Mouse (Mus musculus) brown adipose tissue, adult 24 weeks (tissue): ENCODE data around the gene Tma16. TPM values are rescaled to one million over a fixed set of nuclear protein-coding genes. Genes with fewer than 3 reads are reported as not detected.
A peak's percentile ranks its signal among the peaks of the same experiment; 100 is the strongest.

Experiments
- H3K27ac ChIP-seq: fragments of 200-500 bp; replicated peaks from 2 replicates; pipeline ENCODE4 v1.5.1; 2012; ENCODE audit warnings: low read depth, mild to moderate bottlenecking, low read length
- H3K4me1 ChIP-seq: fragments of 200-500 bp; 2 replicates; pipeline ENCODE4 v1.6.1; 2012; ENCODE audit warnings: low read length, mixed read lengths; ENCODE audit not compliant: control insufficient read depth, insufficient read depth, insufficient read length
- H3K4me3 ChIP-seq: fragments of 200-500 bp; 2 replicates; pipeline ENCODE4 v1.5.1; 2012; ENCODE audit warnings: low read depth, mild to moderate bottlenecking, low read length, moderate library complexity; ENCODE audit not compliant: insufficient read depth
- polyA plus RNA-seq: library from polyadenylated mRNA; stranded (reverse); fragments of >200 nt; gene quantifications from 2 replicates; pipeline ENCODE4 v1.2.4, GENCODE M21; 2012; ENCODE audit not compliant: missing spikeins, insufficient read depth, insufficient read length

Tma16 gene
- polyA plus RNA-seq: 3.3 and 3.5 TPM in 2 replicates

DNA sequence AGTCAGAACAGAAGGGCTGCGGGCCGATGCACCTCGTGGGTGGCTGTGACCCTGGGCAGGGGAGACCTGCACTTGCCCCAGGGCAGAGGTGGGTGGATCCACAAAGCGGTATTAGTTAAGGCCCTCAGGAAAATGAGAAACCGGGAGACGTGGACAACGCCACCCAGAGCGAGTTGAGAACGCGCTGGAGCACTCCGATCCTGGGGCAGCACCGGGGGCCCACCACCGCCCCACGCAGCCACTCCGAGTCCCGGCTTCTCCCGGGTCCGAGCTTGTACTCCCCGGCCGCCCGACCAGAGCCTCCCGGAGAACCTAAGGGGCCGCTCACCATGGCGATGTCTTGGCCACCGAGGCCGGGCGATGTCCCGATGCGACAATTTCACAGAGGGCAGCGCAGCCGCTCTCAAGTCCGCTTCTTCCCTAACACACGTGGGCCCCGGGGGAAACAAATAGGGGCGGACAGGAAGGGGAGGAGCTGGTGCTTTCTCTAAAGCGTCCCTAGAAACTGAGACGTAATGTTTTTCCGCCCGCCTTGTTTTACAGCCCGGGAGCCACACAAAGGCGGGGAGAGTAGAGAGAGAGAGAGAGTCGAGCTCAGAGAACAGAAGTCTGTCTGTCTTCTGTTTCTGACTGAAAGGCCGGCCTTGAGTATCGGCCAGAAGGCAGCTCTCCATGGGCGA is at the start of gene Tma16:
TSS of gene Tma16 (minus strand) at position 447 of the 680 bp plus-strand sequence.
- 0 out of 2 replicates have a peak within 1 kb of the TSS, but pooled peaks have one; percentile 20 for H3K27ac ChIP-seq
- peak within 1 kb of the TSS; percentile 92 for H3K4me3 ChIP-seq
- H3K4me1 ChIP-seq: 0 out of 2 replicates have a peak, but pooled peaks cover 2% of the 10 kb centered on the region

DNA sequence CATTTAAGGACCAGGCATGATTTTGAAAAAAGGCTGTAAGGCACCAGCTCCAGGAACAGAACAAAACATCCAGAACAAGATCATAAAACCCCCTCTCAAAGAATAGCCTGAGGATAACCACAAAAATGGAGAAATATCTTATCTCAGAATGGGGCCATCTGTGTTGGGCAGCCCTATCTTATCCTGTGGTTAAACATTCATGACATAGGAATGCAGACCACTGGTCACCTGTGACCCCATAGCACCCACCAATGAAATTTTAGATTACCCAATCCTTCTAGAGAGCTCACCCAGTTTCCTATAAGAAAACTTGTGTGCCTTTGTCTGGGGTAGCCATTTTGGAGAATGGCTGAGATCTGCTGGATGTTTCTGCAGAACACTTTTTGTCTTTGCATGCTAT is 34.2 kb upstream of the Tma16 start:
- Histone ChIP-seq H3K4me3 (no peak overlapping the region), H3K4me1 (no peaks in the 10 kb centered on the region), H3K27ac (no peak overlapping the region)

GRCm38 (mm10) chr8:66519149-66519548 is 32.8 kb upstream of the Tma16 start:
- Histone ChIP-seq H3K27ac (no peak overlapping the region), H3K4me1 (no peaks in the 10 kb centered on the region), H3K4me3 (no peak overlapping the region)

- Histone ChIP-seq H3K4me3 (no peak within 1 kb of the TSS), H3K4me1 (no peaks in the 10 kb centered on the region), H3K27ac (no peak within 1 kb of the TSS)
Observed at GRCm38 (mm10) chr8:66511537-66511936, 25.2 kb upstream of the Tma16 start, which contains the start of gene Tktl2. Gene Tktl2, plus strand, starts transcription at chr8:66511756.

DNA sequence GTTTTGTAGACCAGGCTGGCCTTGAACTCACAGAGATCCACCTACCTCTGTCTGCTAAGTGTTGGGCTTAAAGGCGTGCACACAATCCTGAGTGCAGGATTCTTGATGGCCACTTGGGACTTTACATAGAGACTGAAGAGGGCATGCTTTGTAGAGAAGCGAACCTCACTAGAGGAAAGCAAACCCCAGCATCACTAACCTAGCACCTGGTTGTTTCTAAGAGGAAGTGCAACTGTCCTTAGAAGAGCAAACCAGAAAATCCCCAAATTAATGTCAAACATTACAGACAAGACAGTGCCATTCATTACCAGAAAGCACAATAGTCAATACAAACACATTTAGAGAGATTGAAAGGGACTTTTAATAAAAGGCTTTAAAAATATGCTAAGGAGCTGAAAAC is 17.1 kb upstream of the Tma16 start:
- no peak overlapping the region for H3K27ac ChIP-seq
- H3K4me1 ChIP-seq: no peaks in the 10 kb centered on the region
- no peak overlapping the region for H3K4me3 ChIP-seq

GRCm38 (mm10) chr8:66496998-66497577 is 10.8 kb upstream of the Tma16 start:
- Histone ChIP-seq H3K4me1 (no peaks in the 10 kb centered on the region), H3K27ac (no peak overlapping the region), H3K4me3 (no peak overlapping the region)

DNA sequence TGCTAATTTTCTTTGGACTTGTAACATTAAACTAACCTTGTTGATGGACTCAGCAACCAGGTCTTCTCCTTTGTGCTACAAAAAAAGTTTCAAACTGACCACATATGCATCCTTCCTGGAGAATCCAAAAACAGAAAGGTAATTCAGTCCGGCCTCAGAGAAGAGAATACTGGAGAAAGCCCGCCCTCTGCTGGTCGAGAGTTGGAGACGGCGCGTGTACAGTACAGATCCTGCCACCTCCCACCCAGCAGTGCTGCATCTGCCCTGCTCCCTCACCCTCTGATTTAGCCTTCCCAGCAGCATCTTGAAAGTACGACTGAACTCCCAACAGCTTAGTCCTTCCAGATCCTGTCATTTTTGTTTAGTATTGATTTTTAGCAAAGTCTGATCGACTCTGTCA is 9.4 kb upstream of the Tma16 start:
- no peak overlapping the region for H3K27ac ChIP-seq
- no peak overlapping the region for H3K4me3 ChIP-seq
- no peaks in the 10 kb centered on the region for H3K4me1 ChIP-seq

- Histone ChIP-seq H3K4me1 (no peaks in the 10 kb centered on the region), H3K27ac (no peak overlapping the region), H3K4me3 (no peak overlapping the region)
Observed at GRCm38 (mm10) chr8:66494496-66494895, 8.2 kb upstream of the Tma16 start.

DNA sequence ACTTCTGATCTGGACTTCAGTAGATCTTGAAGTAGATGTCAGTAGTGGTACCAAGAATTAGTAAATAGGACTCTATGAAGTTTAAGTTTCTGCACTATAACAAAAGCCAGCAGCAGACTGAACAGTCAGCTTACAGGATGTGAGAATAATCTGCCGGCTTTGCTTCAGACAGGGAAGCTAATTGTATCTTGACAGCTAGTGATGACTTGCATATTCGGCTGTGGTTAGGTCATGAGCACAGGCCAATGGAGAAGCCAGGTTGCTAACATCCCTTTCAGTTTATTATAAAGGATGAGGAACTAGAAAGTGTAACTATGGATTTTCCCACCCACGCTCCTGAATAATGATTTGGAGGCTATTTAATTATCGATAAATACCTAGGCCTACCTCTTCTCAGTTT is 4.3 kb upstream of the Tma16 start:
- 0 out of 2 replicates have a peak, but pooled peaks cover under 1% of the 10 kb centered on the region for H3K4me1 ChIP-seq
- H3K27ac ChIP-seq: no peak overlapping the region
- H3K4me3 ChIP-seq: no peak overlapping the region

DNA sequence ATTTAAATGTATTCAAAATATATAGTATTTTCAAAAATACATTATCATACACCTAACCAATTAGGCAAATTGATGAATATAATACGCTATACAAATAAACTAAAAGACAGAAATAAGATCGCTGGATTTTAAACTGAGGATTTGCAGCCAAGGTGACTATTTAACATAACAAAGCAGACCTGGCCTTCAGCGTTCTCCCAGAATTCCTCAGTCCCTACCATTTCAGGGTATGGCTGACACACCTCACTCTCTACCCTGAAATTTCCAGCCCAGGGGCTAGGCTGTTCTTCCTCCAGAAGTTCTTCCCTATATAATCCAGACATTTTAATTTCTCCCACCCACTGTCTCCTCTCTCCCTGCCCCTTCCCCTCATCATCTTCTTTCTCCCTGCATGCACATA is 2.2 kb upstream of the Tma16 start:
- Histone ChIP-seq H3K27ac (no peak overlapping the region), H3K4me3 (no peak overlapping the region), H3K4me1 (0 out of 2 replicates have a peak, but pooled peaks cover 2% of the 10 kb centered on the region)

DNA sequence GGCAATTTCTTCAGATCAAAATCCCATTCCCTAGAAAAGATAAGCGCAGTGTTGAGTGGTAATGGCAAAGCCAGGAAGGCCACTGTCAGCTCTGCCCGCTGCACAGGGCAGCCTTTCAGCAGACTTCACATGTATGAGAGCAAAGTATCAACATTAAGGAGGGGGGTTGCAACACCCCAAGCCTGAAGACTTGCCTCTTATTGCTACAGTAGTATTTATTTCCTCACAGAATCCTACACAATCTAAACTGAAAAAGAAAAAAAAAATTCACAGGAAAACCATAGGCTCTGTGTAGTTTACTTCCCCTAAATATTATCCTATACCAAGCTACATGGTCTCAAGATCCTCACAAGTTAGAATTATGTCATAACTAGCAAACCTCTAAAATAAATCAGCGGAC is 9.4 kb downstream of the Tma16 start:
- no peak overlapping the region for H3K4me3 ChIP-seq
- H3K27ac ChIP-seq: no peak overlapping the region
- H3K4me1 ChIP-seq: no peaks in the 10 kb centered on the region

DNA sequence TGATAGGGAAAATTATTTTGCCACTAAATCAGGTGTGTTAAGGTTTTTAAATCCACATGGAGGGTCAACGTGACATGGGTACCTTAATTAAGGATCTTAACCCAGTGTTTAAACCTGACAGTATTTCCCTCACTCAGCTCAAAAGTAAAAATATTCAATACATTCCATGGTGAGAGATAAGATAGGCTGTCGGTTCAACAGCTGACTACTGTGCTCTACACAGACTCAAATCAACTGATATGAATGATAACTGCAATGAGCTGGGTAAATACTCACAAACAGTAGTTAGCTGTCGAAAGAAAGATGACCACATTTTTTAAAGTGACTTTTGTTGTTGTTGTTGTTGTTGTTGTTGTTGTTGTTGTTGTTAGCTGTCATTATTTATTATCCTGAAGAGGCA is 16.5 kb downstream of the Tma16 start:
- Histone ChIP-seq H3K27ac (no peak overlapping the region), H3K4me3 (no peak overlapping the region), H3K4me1 (no peaks in the 10 kb centered on the region)

DNA sequence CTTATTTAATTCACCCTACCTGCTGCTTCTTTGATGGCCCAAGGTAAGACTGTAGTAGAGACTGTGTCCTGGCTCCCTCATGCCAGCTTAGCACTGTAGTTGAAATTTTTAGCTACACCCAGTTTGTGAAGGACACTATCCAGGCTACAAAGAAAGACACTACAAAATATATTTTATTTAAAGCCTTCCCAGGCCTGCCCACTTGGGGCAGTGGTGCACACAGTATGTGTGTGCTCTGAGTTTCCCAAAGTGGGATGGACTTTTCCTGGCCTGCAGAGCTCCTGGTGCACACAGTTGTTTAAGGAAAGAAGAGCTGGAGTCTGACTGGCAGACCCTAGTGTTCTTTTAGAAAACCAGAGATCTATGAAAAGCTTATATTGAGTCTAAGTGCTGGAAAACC is 29.3 kb downstream of the Tma16 start:
- H3K4me1 ChIP-seq: no peaks in the 10 kb centered on the region
- H3K4me3 ChIP-seq: no peak overlapping the region
- no peak overlapping the region for H3K27ac ChIP-seq

GRCm38 (mm10) chr8:66450691-66451090 is 35.6 kb downstream of the Tma16 start:
- Histone ChIP-seq H3K4me1 (no peaks in the 10 kb centered on the region), H3K27ac (no peak overlapping the region), H3K4me3 (no peak overlapping the region)

DNA sequence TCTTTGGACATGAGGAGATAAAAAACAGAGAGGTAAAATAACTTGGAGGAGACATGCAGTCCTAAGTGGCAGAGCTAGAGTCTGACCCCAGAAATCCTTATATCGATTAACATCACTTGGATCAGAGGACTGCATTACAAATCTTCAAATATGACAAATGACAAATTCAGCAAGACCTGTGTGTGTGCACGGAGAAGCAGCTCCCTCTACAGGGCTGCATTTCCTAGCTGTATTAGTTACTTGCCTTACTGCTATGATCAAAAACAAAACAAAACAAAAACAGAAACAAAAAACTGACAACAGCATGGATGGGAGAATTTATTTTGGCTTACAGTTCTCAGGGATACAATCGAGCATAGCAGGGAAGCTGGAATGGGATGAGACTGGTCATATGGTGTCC is 41.0 kb downstream of the Tma16 start:
- no peak overlapping the region for H3K4me3 ChIP-seq
- no peaks in the 10 kb centered on the region for H3K4me1 ChIP-seq
- H3K27ac ChIP-seq: no peak overlapping the region

GRCm38 (mm10) chr8:66444141-66444540 is 42.2 kb downstream of the Tma16 start:
- Histone ChIP-seq H3K27ac (no peak overlapping the region), H3K4me1 (no peaks in the 10 kb centered on the region), H3K4me3 (no peak overlapping the region)
